Mouse (Mus musculus) lung, adult 2 months (tissue): ENCODE measurements at regions not wholly inside any gene's neighbourhood (a gene's known extent, or its start where the extent isn't known, plus 50 kb on each side); places are given as distances from the start of the nearest gene placed in this dataset.

ENCODE experiments used
- CTCF ChIP-seq: fragments of 200-500 bp; IDR thresholded peaks from 2 replicates; pipeline ENCODE4 v1.5.1; 2011; ENCODE audit warnings: mild to moderate bottlenecking, low read length, control low read depth; ENCODE audit not compliant: insufficient read depth
- POLR2A ChIP-seq: fragments of 200-500 bp; IDR thresholded peaks from 2 replicates; pipeline ENCODE4 v1.6.1; 2011; ENCODE audit warnings: low read depth, mild to moderate bottlenecking, control low read depth, low read length, borderline replicate concordance; ENCODE audit errors: extremely low read depth

DNA sequence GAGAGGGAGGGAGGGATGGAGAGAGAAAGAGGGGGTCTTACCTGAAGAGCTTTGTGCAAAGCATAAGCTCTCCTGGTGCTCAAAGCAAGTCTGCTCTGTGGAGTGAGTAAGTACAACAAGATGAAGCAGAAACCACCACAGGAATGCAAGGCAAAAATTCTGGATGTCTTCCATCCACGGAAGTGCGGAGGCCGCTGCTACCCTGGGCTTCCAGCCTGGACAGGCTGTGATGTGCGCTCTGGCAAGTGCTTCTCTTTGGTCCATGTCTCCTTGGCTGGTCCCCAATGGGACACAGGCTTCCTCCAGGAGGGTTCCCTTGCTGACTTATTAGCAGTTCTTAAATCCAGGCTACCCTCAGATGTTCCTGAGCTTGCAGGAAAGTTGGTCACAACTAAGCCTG, 61.7 kb upstream of the Spin1 start:
- no peak for TF ChIP-seq CTCF
- no peak for TF ChIP-seq POLR2A
